Mouse (Mus musculus): ENCODE measurements at regions not wholly inside any gene's neighbourhood (a gene's known extent, or its start where the extent isn't known, plus 50 kb on each side); places are given as distances from the start of the nearest gene placed in this dataset.

- TF ChIP-seq CTCF (IDR thresholded peaks at IDR 0.05; ENCODE audit: borderline replicate concordance, insufficient read depth, low read depth, low read length) (no peak), POLR2A (IDR thresholded peaks at IDR 0.05; ENCODE audit: borderline replicate concordance, insufficient read depth, low read length) (no peak)
Measured at GRCm38 (mm10) chr16:51352151-51352550, 678.9 kb upstream of the Cblb start.

Data from cerebellum, adult 2 months (tissue).